Mouse (Mus musculus) kidney, adult 18-20 months (tissue): Measurements from ENCODE around the gene Trit1.
"Not testable (repeated sequence)": the region's sequence is repeated elsewhere in the genome, so short reads cannot be mapped to it uniquely, and the experiment has no call there.

Experiments
- DNase-seq: peaks from one replicate; pipeline ENCODE4 v3.0.0; 2021

Gene Trit1

DNA sequence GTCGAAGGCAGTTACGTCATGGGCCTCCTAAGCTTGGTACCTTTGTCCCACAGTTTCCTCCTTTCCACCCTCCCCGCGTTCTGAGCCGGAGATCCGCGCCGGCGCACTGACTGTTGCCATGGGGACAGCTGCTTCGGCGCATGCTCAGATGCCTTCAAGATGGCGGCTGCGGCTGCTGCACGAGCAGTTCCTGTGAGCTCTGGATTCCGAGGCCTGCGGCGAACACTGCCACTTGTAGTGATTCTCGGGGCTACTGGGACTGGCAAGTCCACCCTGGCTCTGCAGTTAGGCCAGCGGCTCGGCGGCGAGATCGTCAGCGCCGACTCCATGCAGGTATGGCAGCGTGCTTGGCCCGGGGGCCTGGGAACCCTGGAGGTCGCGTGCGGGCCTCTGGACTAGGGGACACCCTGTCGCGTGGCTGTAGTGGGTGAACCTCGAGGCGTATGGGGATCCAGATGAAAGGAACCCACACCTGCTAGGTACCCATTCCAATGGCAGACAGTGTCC is at the start of gene Trit1:
Gene Trit1, plus strand, starts transcription at position 147 of the 507 bp plus-strand sequence.
- DNase-seq: peak; percentile 94

DNA sequence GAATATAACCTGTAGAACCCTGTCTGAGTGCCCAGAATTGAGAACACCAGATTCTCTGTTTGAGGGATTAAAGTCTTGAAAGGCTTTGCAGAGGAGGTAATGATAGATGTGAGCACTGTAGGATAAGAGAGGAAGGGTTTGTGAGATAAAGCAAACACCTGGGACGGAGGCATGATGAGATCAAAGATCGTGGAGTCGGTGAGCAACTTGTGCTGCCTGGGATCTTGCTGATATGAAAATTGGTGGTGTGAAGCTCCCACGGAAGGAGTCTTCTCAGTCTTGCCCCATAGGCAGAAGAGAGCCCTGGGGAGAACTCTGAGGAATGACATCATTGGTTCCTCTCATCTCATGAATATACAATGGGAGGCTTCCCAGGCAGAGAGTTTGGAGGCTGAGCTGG is 48.3 kb upstream of the Trit1 start:
- DNase-seq: no peak

DNA sequence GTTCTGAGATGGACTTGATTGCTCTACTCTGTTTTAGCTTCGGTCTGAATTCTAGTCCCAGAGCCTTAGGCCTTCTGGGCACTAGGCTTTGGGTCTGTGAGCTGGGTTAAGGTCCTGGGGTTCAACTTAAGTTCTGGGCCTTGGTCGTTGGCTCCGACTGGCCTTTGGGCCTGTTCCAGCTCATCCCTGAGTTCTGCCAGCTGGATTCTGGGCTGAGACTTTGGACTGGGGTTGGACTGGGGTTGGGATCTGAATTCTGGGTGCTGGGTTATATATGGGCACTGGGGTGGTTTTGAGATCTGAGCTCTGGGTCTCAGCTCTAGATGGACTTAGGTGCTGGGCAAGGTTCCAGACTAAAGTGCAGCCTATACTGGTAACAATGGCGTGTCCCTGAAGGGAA is 45.2 kb upstream of the Trit1 start:
- DNase-seq: peak; percentile 77

DNA sequence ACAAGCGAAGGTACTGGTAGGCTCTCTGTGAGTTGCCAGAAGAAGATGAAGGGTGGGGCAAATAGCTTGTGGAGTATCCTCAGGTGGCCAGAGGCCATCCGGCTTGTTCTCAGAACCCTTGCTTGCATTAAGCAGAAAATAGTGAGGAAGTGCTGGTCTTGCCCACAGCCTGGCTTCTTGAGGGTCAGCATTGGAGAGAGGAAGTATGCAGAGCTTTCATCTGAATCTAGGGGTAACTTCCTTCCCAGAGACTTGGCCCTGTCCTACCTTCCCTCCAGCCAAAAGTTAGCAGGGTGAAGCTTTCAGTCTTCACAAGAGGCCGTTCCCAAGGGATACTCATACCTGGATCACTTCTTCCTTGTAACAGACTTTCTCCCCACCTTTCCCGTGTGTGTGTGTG is 44.8 kb upstream of the Trit1 start:
- no peak for DNase-seq

DNA sequence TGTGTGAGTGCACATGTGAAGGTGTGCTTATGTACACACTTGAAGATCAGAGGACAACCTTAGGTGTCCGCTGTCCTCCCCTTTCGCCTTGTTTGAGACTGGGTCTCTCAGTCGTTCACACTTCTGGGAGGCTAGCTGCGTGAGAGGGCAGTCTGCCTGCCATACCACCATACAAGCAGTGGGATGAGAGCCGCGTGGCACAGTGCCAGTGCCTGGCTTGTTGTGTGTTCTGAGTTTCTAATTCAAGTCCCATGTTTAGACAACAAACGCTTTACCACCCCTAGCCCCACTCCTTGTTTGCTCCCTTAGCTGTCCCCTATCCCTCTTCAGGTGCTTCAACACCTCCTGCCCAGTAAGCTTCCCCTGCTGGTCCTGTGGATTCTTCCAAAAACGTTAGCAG is 44.3 kb upstream of the Trit1 start:
- DNase-seq: no peak

DNA sequence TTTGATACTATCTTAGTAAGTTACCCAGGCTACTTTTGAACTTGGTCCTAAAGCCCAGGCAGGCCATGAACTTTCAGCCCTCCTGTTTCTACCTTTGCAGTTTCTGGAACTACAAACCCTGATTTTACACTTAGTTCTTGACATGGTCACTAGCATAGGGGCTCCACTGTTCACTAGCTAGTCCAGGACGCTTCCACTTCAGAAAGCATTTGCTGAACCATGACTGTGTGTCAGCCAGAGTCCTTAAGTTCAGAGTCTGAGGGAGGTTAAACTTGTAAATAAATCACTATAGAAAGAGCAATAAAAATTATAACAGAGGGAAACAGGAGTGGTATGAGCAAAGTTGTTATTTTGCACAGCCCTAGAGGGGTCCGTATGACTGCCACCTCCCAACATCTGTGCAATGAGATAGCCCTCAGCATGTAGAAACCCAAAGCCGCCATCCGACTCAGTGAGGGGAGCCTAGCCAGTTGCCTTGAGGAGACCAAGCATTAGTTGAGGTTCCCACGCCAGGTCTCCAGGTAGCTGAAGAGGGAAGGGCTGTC is 41.3 kb upstream of the Trit1 start:
- DNase-seq: no peak

DNA sequence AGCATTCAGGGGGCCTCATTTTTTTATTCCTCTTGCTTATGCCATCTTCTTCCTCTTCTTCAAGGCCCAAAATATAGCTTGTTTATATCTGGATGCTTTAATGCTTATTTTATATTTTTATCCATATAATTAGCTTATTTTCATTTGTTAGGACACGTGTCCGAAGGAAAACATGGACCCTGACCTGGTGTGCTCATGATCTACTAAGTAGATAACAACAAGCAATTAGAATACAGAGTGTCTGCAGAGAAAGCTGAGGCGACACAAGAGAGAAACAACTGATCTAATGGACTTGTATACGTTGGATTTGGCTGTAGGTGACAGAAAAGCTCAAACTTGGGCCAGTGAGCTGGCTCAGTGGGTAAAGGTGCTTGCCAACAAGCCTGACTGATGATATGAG is 39.5 kb upstream of the Trit1 start:
- no peak for DNase-seq

DNA sequence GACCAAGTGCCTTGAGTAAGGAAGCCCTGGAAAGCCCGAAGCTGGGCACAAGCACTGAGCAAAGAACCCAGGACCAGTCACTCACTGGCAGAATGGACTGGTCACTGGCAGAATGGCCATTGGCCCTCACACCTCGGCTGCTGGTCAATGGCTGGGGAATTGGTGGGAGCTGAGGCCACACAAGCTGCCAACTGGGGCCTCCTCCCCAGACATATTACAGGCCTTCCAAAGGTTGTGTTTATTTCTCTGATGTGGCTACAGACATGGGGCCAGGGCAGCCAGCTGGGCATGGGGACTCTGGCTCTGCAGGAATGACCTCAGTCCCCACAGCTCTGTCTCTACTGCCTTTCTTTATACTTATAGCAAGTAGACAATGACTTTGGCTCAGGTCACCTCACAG is 37.5 kb upstream of the Trit1 start:
- DNase-seq: no peak

DNA sequence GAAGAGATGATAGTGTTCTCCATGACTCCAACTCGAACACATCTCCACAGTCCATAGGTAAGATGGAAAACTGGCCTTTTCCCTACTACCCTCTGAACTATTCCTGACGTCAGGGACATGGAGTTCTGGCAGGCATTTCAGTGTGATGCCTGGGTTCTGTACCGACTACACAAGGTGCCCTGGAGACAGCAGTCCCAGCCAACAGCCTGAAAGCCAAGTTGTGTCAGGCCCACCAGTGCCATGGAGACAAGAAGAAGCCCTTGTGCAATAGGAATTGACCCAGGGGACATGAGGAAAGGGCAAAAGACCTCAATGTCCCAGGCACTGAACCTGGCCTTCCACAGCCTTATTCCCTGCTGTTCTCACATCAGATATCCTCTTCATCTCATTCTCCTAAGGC is 36.6 kb upstream of the Trit1 start:
- no peak for DNase-seq

DNA sequence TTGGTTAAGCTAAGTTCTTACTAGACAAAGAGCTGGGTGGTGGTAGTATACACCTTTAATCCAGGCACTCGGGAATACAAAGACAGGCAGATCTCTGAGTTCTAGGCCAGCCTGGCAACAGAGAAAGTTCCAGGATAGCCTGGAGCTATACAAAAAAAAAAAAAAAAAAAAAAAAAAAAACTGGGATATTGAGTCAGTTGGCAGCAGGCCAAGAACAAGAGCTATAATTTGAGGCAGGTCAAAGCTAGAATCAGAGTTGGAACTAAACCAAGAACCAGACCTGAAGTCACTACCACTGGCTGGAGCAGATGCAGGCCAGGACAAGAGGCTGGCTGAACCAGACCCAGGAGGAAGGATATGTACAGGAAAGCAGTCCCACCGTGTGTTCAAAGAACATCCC is 35.7 kb upstream of the Trit1 start:
- DNase-seq: no peak

DNA sequence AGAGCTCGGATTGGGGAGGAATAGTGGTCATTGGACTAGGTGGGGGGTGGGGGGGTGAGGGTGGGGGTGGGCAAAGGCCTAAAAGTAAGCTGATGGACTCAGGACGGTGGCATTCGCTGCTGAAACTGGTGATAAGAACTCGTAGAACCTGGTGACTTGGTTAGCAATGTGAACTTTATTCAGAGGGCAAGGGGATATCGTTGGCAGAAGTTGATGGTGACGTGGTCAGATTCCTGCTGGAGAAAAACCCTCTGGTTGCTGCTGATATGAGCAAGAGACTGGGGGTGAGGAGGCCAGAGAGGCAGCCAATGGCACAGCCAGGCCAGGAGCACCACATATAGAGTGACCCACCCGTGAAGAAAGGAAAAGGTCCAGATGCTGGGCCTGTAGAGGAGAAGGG is 35.2 kb upstream of the Trit1 start:
- DNase-seq: no peak

DNA sequence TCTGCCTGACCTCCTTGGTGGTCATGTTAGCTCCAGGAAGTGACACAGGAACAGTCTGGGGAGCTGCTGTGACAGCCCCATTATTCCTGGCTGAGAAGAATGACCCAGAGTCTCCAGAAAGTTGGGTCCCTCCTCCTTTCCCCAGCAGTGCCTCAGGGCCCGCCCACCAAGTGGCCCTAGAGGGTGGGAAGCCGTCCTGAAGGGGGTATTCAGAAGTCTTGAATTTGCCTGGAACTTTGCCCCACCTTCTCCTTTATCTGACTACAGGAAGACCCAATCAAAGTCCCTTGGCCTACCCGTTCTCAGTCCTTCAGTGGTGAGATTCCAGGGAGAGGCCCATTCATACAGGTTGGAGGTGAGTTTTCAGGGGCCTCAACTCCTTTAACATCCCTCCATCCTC is 34.5 kb upstream of the Trit1 start:
- DNase-seq: no peak

DNA sequence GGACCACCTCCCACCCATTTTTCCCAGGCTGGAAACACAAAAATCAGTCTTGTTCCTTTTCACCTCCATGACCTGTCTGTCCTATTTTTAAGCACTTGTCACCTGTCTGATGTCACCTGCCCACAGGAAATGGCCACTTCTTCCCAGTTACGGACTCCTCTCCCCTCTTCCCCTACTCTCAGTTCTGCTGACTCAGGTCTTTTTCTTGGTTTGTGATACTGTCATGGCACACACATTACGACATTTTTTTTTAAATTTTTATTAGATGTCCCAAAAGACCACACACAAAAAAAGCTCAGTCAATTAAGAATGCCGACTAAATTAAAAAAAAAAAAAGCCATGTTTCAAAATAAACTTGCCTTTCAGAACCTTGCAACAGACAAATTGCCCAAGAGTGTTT is 33.9 kb upstream of the Trit1 start:
- DNase-seq: no peak

DNA sequence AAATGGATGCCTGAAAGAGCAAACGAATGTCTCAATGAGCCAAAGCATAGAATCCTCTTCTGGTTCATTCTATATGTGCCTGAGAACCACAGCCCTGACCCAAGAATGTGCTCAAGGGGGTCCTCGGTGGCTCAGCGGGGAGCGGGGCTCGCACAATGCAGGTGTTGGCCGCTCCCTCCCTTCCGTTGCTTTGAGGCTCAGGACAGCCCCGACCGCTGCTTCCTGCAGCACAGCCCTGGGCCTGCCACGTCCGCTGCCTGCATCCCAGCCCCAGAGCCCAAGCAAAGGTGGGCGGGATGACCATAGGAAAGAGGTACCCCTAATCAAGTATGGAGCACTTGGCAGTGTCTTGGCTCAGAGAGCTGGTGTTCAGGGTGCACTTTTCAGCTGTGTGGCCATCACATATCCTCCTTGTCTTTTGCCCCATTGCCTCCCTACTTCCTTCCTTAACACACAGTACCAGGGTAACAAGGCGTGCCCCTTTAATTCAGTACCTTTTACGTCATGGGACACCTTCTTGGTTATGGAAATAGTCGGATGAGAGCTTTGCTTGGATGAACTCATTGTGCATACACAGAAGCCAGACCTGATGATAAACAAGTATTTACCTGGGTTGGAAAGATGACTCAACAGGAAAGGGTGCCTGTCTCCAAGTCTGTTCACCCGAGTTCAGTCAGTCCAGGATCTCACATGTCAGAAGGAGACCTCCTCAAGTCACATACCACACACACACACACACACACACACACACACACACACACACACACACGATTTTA is 32.7 kb upstream of the Trit1 start:
- DNase-seq: no peak

DNA sequence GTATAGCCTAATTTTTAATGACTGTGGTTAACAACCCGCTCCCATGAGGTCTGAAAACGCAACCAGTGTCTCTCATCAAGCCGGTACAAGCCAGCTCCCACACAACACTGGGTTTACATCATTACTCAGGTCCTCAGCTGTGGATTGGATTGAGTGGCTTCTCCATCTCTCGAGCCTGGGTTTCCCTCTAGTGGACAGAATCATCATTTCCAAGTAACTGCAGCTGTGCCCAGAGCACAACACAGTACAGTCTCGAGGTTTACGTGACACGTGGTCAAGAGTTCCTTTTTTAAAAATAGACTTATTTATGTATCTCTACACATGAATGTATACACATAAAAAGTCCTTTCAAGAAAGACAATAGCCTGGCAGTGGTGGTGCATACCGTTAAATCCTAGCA is 31.3 kb upstream of the Trit1 start:
- peak; percentile 51 for DNase-seq

DNA sequence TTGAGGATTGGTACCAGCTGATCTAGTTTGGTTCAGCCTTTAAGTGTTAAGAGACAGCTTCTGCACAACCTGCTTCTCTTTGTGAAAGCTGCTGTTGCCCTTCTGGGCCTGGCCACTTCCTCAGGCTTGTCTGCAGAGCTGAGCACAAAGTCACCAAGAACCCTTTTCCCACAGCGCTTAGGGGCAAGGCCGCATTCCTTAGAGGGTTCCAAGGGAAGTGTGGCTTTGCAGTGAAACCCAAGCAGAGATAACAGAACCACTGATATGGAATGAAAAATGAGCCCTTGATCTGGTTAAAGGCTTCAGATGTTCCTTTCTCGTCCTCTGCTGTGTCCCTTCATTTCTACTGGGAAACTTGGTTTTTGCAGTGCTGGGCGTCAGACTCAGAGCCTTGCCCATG is 29.0 kb upstream of the Trit1 start:
- no peak for DNase-seq

DNA sequence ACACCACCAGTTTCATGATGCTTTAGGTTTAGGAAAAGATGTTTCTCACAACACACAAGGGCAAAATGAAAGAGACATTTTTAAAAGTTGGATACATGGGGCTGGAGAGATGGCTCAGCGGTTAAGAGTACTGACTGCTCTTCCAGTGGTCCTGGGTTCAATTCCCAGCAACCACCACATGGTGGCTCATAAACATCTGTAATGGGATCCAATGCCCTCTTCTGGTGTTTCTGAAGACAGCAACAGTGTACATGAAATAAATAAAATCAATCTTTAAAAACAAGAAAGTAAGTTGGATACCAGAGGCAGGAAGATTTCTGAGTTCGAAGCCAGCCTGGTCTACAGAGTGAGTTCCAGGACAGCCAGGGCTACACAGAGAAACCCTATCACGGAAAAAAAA is 28.4 kb upstream of the Trit1 start:
- not testable (repeated sequence) for DNase-seq

DNA sequence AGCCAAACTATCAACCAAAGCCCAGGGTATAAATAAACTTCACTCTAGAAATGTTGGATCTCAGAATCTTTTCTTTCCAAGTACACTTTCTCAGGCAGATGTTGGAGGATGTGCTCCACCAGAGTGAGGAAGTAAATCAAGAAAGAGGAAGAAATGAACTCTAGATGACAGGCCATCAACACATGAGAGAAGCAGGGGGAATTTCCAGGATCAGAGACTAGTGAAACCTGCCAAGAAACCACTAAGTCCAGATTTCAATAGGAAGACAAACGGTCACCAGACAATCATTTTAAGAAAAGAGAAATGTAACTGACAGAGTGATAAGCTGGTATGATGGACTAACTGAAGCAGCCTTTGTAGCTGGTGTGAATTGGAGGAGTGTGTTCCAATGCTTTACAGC is 25.2 kb upstream of the Trit1 start:
- no peak for DNase-seq

DNA sequence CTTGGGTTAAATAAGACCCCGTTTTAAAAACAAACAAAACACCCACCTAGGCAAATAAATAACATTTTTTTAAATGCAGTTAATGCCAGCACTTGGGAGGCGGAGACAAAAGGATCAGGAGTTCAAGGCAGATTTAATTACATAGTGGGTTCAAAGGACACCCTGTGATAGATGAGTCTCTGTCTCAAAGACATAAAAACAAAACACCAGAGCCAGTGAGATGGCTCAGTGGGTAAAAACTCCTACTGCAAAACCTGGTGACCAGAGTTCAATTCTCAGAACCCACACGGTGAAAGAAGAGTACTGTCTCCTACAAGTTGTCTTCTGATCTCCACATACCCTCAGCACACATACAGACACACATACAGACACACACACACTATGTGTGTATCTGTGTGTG is 24.1 kb upstream of the Trit1 start:
- no peak for DNase-seq

DNA sequence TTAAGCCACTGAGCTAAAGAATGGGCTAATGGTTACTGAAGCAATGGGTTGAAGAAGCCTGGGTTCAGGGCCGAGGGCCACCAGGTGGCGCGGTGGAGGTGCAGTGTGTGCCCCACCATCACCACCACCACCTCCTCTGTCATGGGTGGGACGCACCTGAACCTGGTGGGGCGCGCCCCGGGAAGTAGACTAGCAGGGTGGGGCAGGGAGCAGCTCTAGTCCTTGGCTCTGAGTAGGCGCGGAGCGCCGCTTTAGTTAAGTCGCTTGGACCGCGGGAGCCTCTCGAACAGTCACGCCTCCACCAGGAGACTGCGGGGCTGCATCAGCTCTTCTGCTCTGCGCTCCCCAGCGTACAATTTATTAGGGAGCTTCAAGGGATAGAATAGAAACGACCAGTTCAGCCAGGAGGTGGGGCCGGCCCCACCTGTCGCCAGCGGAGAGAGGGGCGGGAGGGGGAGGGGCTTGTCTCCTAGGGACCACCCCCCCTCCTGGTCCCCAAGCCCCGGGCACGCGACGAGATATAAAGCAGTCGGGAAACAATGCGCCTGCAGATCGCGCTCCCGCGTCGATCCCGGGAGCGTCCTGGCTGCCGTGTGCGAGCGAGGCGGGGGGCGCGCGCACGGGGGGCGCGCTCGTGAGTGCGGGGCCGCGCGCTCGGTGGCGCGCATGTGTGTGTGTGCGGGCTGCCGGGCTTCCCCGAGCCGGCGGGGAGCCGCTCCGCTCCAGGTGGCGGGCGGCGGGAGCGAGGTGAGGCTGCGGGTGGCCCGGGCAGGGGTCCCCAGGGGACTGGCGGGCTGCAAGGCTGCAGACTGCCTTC is 20.8 kb upstream of the Trit1 start, which contains the start of gene Mycl:
Gene Mycl, plus strand, starts transcription at position 249 of the 817 bp plus-strand sequence.
- peak; percentile 88 for DNase-seq

DNA sequence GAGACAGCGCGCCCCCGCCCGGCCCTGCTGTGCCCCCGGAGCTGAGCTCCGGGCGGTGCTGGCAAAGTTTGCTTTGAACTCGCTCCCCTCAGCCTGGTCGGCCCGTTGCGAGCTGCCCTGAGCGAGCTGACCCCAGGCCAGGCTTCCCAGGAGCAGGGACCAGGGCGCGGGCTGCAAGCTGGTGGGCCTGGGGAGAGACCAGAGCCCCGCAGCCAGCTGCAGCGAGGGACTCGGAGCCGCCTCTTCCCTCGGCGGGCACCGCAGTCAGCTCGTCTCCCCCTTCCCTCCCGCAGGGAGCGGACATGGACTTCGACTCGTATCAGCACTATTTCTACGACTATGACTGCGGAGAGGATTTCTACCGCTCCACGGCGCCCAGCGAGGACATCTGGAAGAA is 20.2 kb upstream of the Trit1 start:
- peak; percentile 50 for DNase-seq

DNA sequence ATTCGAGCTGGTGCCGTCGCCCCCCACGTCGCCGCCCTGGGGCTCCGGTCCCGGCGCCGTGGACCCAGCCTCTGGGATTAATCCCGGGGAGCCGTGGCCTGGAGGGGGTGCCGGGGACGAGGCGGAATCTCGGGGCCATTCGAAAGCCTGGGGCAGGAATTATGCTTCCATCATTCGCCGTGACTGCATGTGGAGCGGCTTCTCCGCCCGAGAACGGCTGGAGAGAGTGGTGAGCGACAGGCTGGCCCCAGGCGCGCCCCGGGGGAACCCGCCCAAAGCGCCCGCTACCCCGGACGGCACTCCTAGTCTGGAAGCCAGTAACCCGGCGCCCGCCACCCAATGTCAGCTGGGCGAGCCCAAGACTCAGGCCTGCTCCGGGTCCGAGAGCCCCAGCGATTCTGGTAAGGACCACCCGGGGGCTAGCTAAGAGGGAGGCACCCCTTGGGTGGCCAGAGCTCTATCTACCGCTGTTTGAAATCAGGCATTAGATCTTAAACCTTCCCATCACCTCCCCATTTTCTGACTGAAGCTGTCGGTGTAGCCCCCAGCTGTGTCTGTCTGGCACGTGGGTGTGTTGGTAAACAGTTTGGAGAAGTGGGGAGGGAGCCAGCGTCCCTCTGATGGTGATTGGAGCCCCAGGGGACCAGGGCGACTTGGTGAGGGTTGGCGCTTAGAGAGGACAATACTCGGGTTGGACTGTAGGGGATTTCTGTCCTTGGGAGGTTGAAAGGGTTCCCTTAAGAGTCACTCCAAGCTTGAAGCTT is 19.6 kb upstream of the Trit1 start:
- no peak for DNase-seq
